Mouse (Mus musculus) frontal cortex, adult 2 months (tissue): ENCODE data around the gene Cxcl15. TPM values are rescaled to one million over a fixed set of nuclear protein-coding genes. Genes with fewer than 3 reads are reported as not detected.

Experiments used
- DNase-seq, 2 experiments: peaks; one replicate each; pipeline ENCODE4 v3.0.0; 2022; ENCODE audit warnings: low spot score in 1 of 2; ENCODE audit errors: extremely low spot score in 1 of 2
- polyA plus RNA-seq: library from polyadenylated mRNA; depleted of rRNA; stranded (reverse); fragments of >200 nt; gene quantifications from 2 replicates; pipeline ENCODE4 v1.2.3, GENCODE M21; 2012; rRNA removed

Gene Cxcl15
- polyA plus RNA-seq, result not detected in 2 replicates

- no peak for DNase-seq
These were observed at the start of gene Cxcl15 for GRCm38 (mm10) chr5:90794195-90794625. Gene Cxcl15 (plus strand): TSS chr5:90794534.

GRCm38 (mm10) chr5:90753934-90754333 is 40.4 kb upstream of the Cxcl15 start:
- no peak for DNase-seq

- no peak for DNase-seq
These were observed 36.2 kb upstream of the Cxcl15 start for GRCm38 (mm10) chr5:90758020-90758605.

GRCm38 (mm10) chr5:90759077-90760065 is 35.0 kb upstream of the Cxcl15 start, which contains the start of gene Cxcl5:
Gene Cxcl5 (plus strand): TSS chr5:90759360.
- peak in 1 of 2 experiments; percentile 28 for DNase-seq

GRCm38 (mm10) chr5:90760303-90760702 is 34.0 kb upstream of the Cxcl15 start:
- no peak for DNase-seq

- no peak for DNase-seq
These were observed 33.5 kb upstream of the Cxcl15 start for GRCm38 (mm10) chr5:90760844-90761243.

- DNase-seq, result no peak
These were observed 32.5 kb upstream of the Cxcl15 start for GRCm38 (mm10) chr5:90761834-90762233.

- no peak for DNase-seq
These were observed 30.2 kb upstream of the Cxcl15 start for GRCm38 (mm10) chr5:90763912-90764665.

GRCm38 (mm10) chr5:90765821-90766606 is 28.3 kb upstream of the Cxcl15 start:
- no peak for DNase-seq

- no peak for DNase-seq
These were observed 26.1 kb upstream of the Cxcl15 start, which contains the start of gene Ppbp for GRCm38 (mm10) chr5:90768218-90768617. Gene Ppbp (plus strand): TSS chr5:90768518.

GRCm38 (mm10) chr5:90771369-90771768 is 23.0 kb upstream of the Cxcl15 start:
- no peak for DNase-seq

- no peak for DNase-seq
These were observed 22.3 kb upstream of the Cxcl15 start, which contains the start of gene Pf4 for GRCm38 (mm10) chr5:90771880-90772653. Gene Pf4 (plus strand): TSS chr5:90772435.

GRCm38 (mm10) chr5:90775562-90775961 is 18.8 kb upstream of the Cxcl15 start:
- no peak for DNase-seq

GRCm38 (mm10) chr5:90777621-90778020 is 16.7 kb upstream of the Cxcl15 start:
- DNase-seq, result no peak

GRCm38 (mm10) chr5:90778856-90779255 is 15.5 kb upstream of the Cxcl15 start:
- DNase-seq, result no peak

GRCm38 (mm10) chr5:90783697-90784096 is 10.6 kb upstream of the Cxcl15 start:
- no peak for DNase-seq

GRCm38 (mm10) chr5:90785659-90786588 is 8.4 kb upstream of the Cxcl15 start, which contains the start of gene Cxcl3:
Gene Cxcl3 (plus strand): TSS chr5:90786103.
- peak in 1 of 2 experiments; percentile 9 for DNase-seq

- DNase-seq, result no peak
These were observed 6.2 kb upstream of the Cxcl15 start for GRCm38 (mm10) chr5:90788114-90788513.
